Mouse (Mus musculus) splenic B cell, adult 2 months (primary cell): Measurements from ENCODE around the gene Zfp597.

Experiments
- DNase-seq: peaks from one replicate; pipeline ENCODE4 v3.0.0-alpha.2; 2011; ENCODE audit warnings: low read depth, low spot score
- H3K27me3 ChIP-seq: 2 replicates; pipeline ENCODE4 v1.6.1; 2012; ENCODE audit warnings: mild to moderate bottlenecking, low read length, moderate library complexity, mixed read lengths; ENCODE audit not compliant: control insufficient read depth, poor library complexity, insufficient read depth, severe bottlenecking
- H3K36me3 ChIP-seq: 2 replicates; pipeline ENCODE4 v1.6.1; 2012; ENCODE audit warnings: mild to moderate bottlenecking, low read length, moderate library complexity, mixed read lengths; ENCODE audit not compliant: control insufficient read depth, poor library complexity, insufficient read depth, severe bottlenecking

Gene Zfp597

DNA sequence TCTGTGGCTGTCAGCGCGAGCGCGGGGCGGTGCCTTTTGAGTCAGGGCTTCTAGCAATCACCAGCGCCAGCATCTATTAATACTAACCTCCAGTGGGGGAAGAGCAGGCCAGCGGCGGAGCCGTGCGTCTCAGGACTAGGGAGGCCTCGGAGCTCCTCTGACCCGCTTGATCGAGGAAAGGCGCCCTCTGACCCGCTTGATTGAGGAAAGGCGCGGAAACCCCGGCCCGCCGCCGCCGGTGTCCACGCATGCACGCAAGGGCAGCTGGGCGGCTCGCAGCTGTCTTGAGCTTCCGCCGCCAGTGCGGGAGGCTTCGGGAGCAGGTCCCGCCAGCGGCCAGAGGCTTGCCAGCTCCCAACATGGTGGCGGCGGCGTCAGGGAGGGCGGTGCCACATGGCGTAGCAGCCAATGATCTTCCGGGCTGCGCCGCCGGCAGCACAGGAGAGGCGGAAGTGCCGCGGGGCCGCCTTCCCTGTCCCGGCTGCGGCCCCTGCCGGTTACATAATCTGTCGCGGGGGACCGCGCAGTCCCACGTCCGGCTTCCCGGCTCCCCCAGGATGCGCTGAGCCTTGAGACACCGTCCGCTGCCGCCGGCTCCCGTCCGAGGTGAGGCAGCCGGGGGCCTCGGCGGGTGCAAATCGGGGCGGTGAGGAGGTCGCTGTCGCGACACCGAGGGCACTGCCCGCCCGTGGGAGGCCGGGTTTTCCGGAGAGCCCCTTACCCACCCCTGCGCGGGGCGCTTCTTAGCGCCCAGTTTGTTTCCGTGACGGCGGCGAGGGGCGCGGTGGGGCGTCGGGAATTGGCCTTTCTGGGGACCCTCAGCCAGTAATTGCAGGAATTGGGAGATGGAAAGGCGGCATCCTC, at the start of gene Zfp597, which contains the start of gene Gm20695:
Gene Zfp597 (minus strand): TSS at position 361 of the 864 bp plus-strand sequence.
Gene Gm20695 (plus strand): TSS at position 448 of the 864 bp plus-strand sequence.
- peak; percentile 94 for DNase-seq
- H3K27me3 ChIP-seq: no peaks in the 10 kb centered on the region
- no peaks in the 10 kb centered on the region for H3K36me3 ChIP-seq

DNA sequence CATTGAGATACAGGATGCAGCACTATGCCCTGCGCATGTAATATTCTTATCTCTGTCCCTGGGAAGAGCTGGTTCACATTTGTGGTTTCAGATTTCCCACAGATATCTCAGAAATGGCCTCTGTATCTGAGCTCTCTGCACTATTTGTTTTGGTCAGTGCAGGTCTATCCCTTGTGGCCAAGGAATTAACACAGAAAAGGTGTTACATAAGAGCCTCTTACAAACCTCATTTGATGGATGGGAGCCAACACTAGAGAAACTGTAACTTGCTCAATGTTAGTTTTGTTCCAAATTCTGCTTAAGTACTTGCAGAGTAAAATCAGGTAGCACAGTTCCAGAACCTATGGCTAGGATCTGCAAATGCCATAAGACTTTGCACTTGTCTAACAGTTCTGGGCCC, 49.7 kb upstream of the Zfp597 start:
- Histone ChIP-seq H3K27me3 (no peaks in the 10 kb centered on the region; the same call in 1 of the 2 replicates), H3K36me3 (peaks cover 7% of the 10 kb centered on the region)
- no peak for DNase-seq

DNA sequence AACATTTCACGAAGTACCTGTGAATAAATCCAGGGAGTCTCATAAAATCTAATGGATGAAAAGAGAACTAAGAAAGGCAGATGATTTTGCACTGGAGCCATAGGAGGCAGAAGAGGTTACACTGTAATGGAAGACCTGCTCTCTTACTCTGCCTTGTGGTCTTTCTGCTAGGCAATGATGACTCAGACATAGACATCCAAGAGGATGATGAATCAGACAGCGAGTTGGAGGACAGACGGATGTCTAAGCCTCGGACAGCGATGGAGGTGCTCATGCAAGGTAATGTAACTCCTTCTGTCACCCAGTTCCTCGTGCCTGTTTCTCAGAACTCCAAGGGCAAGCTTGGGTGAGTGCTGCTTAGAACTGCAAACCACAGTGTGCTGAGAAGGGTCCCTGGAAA, 49.2 kb upstream of the Zfp597 start:
- no peak for DNase-seq
- no peaks in the 10 kb centered on the region; the same call in 1 of the 2 replicates for H3K27me3 ChIP-seq
- peaks cover 5% of the 10 kb centered on the region for H3K36me3 ChIP-seq

DNA sequence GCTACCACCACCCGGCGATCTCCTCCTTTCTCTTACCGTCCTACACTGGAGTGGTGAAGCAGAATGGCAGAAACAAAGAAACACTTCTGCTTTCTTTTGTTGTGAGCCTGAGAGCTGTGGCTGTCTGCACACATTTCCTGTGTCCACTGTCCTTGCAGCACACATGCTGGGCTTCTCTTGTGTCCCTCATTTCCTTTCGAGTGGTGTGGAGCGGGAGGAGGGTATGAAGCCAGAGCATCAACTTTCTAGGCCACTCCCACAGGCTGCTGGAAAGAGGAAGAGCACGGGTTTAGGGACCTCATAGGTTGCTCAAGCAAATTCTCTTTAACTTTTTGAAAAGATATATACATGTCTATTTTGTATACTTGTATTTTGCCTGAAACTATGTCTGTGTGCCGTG, 44.8 kb upstream of the Zfp597 start:
- no peak for DNase-seq
- peaks cover 12% of the 10 kb centered on the region for H3K36me3 ChIP-seq
- H3K27me3 ChIP-seq: no peaks in the 10 kb centered on the region; the same call in 1 of the 2 replicates

DNA sequence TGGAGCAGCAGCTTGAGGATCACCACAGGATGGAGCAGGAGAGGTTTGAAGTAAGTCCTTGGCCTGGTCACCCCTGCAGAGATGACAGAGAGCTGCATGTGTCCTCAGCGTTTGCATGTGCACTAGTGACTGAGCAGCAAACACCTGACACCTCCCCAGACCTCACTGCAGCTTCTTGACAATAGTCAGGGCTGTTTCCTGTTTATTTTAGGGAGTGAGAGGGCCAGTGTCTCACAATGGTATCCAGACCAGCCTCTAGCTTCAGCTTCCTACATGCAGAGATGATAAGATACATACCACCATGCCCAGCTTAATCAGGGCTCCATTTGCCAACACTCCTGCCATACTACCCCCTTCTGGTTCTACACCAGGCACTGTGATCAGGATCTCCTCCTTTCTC, 44.2 kb upstream of the Zfp597 start:
- no peaks in the 10 kb centered on the region; the same call in 1 of the 2 replicates for H3K27me3 ChIP-seq
- H3K36me3 ChIP-seq: peaks cover 15% of the 10 kb centered on the region
- DNase-seq: no peak

DNA sequence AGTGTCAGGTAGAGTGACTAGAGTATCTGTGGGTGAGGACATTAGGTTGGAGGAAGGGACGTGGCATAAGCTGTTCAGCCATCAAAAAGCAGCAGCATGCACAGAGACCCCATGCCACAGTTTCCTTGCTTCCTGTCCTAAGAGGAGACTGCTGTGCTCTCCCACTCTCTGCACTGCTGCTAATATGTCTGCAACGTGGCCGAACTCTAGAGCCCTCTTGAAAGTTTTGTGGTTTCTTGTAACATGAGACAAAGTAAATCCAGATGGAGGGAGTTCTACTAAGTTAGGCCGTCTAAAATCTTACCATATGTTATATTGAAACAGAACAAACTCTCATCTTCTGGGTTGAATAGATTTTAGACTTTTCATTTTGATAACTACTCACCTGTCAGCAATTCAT, 39.6 kb upstream of the Zfp597 start:
- no peaks in the 10 kb centered on the region for H3K27me3 ChIP-seq
- H3K36me3 ChIP-seq: peaks cover 19% of the 10 kb centered on the region
- DNase-seq: no peak

DNA sequence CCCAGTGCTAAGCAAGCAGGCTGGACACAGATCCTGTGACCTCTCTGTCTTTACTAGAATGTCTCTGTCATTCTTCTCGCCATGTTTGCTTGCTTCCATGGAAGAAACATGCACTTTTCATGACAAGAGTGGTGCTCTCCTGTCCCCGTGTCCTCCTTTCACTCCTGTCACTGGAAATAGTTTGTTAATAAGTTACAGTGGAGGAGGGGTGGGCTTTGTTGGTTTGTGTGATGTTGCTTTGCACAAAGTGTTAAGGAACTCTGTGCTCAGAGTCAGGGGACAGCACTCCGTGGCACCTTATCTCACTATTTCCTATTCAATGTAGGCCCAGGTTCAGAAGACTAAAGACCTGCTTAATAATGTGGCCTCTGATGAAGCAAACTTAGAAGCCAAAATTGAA, 39.2 kb upstream of the Zfp597 start:
- DNase-seq: no peak
- peaks cover 20% of the 10 kb centered on the region for H3K36me3 ChIP-seq
- no peaks in the 10 kb centered on the region for H3K27me3 ChIP-seq

DNA sequence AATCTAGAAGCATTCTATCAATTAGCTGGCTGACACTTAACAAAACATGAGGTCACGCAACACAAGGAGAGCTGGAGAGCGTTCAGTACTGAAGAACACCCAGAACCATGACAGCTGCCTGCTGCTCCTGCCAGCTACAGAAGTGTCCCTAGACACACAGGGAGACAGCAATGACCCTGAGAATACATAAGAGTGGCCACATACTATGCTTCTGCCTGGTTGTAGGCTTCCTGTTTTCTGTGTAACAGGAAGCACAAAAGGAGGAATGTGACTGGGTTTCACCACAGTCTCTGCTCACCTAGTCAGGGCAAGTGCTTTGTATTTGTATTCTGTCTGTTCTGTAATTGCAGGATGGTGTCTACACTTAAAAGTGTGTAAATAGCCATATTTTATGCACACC, 36.4 kb upstream of the Zfp597 start:
- no peak for DNase-seq
- Histone ChIP-seq H3K36me3 (peaks cover 20% of the 10 kb centered on the region), H3K27me3 (no peaks in the 10 kb centered on the region)

DNA sequence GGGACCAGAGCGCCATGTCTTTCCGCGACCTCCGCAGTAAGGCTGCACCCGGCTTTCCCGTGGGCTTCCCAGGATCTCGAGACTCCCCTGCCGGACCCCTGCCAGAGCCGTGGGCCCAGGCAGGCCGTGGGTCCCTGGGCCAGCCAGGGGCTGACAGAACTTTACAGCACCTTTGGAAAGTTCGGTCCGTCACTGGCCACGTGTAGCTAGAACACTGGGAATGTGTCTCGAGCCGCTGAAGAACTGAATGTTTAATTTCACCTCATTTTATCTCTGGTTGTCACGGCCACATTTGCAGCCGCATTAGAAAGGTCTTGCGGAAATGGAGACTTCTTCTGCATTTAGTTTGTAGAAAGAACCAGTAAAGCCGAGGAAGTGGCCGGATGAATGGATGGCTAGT, 24.8 kb upstream of the Zfp597 start:
- no peak for DNase-seq
- Histone ChIP-seq H3K27me3 (no peaks in the 10 kb centered on the region), H3K36me3 (peaks cover 2% of the 10 kb centered on the region; the same call in 1 of the 2 replicates)

DNA sequence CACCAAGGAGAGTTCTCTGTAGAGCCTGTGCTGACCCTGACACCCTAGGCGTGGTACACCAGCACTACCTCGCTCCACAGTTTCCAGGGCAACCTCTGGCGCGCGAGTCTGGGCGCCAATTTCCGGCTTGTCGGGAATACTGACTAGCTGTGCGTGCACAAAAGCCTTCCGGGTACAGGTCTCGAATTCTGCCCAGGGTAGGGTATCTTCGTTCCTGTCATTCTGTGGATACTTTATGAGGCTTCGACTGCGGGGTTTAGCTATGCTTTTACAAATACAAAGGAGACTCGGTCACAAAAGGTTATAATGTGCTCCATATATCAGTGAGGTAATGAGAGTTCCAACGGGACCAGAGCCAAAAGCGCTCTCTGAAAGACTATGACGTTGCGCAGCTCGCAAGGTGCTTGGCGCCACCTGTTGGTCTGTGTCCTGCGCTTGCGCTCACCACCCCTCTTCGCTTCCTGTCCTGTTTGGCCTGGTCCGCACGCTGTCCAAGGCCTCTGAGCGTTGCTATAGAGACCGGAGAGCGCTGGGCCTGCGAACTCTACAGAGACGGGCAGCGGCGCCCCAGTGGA, 24.3 kb upstream of the Zfp597 start, which contains the start of the genes 1700037C18Rik and Cluap1:
Gene 1700037C18Rik (minus strand): TSS at position 153 of the 575 bp plus-strand sequence.
Gene Cluap1 (plus strand): TSS at position 265 of the 575 bp plus-strand sequence.
- DNase-seq: peak; percentile 93
- Histone ChIP-seq H3K36me3 (peaks cover 2% of the 10 kb centered on the region; the same call in 1 of the 2 replicates), H3K27me3 (no peaks in the 10 kb centered on the region)

DNA sequence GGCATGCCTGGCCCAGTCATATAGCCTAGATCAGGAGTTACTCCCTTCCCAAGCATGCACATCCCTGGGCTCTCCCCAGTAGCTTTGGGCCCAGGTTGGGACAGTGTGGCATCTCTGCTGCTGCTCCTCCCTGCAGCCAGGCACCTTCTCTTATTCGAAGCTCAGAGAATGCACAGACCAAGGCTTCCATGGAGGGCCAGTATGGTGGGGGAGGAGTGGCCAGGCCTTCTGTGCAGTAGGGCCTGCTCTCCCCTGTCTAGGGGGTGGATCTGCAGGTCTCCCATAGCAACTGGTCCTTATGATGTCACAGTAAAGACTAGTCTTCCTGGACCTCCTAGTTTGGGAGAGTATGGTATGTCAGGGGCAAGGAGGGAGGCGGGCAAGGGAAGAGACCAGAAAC, 23.1 kb upstream of the Zfp597 start:
- no peaks in the 10 kb centered on the region for H3K27me3 ChIP-seq
- H3K36me3 ChIP-seq: peaks cover 6% of the 10 kb centered on the region; the same call in 1 of the 2 replicates
- no peak for DNase-seq

DNA sequence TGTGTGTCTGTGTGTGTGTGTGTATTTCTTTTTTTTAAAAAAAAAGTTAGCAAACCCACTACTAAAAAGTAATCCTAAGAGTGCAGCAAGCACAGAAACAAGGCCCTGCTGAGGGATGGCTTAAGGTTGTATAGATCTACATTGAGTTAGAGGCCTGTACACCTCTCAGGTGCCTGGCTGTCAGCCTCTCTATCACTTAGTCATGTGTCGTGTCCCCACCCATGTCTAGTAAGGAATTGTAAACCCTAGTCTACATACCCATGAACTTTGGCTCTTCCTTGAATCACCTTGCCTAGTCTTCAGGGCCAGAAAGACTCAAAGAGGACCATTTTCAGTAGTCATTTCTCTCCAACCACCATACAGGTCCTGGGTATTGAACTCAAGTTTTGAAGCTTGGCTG, 12.2 kb upstream of the Zfp597 start:
- peaks cover 6% of the 10 kb centered on the region; the same call in 1 of the 2 replicates for H3K36me3 ChIP-seq
- DNase-seq: no peak
- no peaks in the 10 kb centered on the region for H3K27me3 ChIP-seq

DNA sequence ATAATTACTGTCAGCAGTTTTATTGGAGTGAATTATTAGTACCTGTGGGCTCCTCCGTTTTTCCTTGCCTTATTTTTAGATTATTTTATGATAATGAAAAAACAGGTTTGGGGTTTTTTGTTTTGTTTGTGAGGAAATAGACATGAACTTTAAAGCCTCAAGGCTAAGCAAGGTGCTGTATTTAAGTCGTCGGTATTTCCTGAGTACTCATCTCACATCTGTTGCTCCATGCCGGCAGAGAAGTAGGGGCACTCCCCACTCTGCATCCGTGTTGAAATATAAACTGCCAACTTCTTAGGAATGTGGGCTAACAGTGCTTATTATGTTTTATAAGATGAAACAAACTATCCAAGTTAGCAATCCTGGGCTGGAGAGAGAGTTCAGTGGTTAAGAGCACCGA, 11.7 kb upstream of the Zfp597 start:
- DNase-seq: no peak
- Histone ChIP-seq H3K27me3 (no peaks in the 10 kb centered on the region), H3K36me3 (peaks cover 6% of the 10 kb centered on the region; the same call in 1 of the 2 replicates)

DNA sequence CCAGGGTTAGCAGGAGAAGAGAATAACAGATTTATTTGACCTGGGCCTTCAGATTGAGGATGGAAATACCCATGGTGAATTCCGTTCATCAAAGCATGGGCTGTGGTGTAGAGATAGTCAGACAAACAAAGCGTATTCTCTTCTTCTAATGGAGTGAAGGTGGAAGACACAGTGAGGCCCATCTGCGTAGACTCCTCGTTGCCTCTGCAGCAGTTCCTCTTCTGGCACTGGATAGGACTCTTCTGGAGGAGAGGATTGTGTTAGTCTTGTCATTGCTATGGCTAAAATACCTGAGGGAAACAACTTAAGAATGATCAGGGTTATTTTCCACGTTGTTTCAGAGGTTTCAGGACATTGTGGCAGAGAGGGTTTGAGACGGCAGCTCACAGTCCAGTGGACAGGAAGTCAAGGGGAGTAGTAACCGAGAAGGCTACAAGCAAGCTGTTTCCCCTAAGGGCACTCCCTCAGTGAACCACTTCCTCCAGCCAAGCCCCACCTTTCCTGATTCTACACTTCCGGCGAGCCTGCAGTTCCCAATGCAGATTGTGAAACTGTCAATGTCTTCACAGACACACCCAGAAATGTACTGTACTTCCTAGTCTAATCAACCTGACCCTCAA, 10.9 kb upstream of the Zfp597 start:
- peak; percentile 79 for DNase-seq
- H3K27me3 ChIP-seq: no peaks in the 10 kb centered on the region

DNA sequence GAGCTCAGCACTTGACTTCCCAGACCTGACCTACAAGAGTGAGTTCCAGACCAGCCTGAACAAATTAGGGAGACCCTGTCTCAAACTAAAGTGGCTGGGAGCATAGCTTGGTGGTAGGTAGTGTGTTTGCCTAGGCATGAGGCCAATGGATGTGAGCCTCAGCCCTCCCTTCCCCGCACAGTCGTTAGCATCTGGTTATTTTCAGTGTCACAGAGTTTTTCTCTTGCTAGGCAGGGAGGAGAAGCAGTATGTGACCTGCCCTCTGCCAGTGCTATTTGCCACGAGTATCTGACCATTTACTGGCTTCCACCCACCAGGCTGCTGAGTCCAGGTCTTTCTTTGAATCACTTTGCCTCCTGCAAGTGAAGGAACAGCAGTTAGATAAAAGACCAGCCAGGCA, 9.4 kb upstream of the Zfp597 start:
- Histone ChIP-seq H3K27me3 (no peaks in the 10 kb centered on the region), H3K36me3 (peaks cover 2% of the 10 kb centered on the region; the same call in 1 of the 2 replicates)
- no peak for DNase-seq

More for the DNA sequence above, 10.9 kb upstream of the Zfp597 start:
- H3K36me3 ChIP-seq: peaks cover 2% of the 10 kb centered on the region; the same call in 1 of the 2 replicates
